Mouse (Mus musculus) frontal cortex, adult (tissue): ENCODE data around the gene Rdh16f2.
"Not testable (repeated sequence)": the region's sequence is repeated elsewhere in the genome, so short reads cannot be mapped to it uniquely, and the experiment has no call there.

Experiments used
- ATAC-seq: cut with Nextera tagmentation; 2 replicates; pipeline ENCODE4 v1.9.2; 2017; ENCODE audit warnings: mild to moderate bottlenecking, moderate library complexity, mixed read lengths; ENCODE audit not compliant: low TSS enrichment

The Rdh16f2 gene

GRCm38 (mm10) chr10:127866232-127866631, at the start of gene Rdh16f2:
Gene Rdh16f2 (plus strand): TSS chr10:127866474.
- no peak for ATAC-seq

- ATAC-seq: not testable (repeated sequence)
These were observed 48.9 kb upstream of the Rdh16f2 start for GRCm38 (mm10) chr10:127817268-127817910.

GRCm38 (mm10) chr10:127821806-127822205, 44.5 kb upstream of the Rdh16f2 start:
- not testable (repeated sequence) for ATAC-seq

- ATAC-seq: no peak
These were observed 40.9 kb upstream of the Rdh16f2 start for GRCm38 (mm10) chr10:127825386-127825785.

GRCm38 (mm10) chr10:127829121-127829520, 37.2 kb upstream of the Rdh16f2 start:
- ATAC-seq: no peak

GRCm38 (mm10) chr10:127834186-127834585, 32.1 kb upstream of the Rdh16f2 start:
- not testable (repeated sequence) for ATAC-seq

GRCm38 (mm10) chr10:127835292-127835691, 31.0 kb upstream of the Rdh16f2 start:
- ATAC-seq: no peak

- not testable (repeated sequence) for ATAC-seq
These were observed 28.5 kb upstream of the Rdh16f2 start for GRCm38 (mm10) chr10:127837793-127838192.

GRCm38 (mm10) chr10:127838539-127838938, 27.7 kb upstream of the Rdh16f2 start:
- peak; percentile 79 for ATAC-seq

- ATAC-seq: no peak
These were observed 25.5 kb upstream of the Rdh16f2 start for GRCm38 (mm10) chr10:127840776-127841175.

GRCm38 (mm10) chr10:127845945-127846344, 20.3 kb upstream of the Rdh16f2 start:
- not testable (repeated sequence) for ATAC-seq

- no peak for ATAC-seq
These were observed 18.2 kb upstream of the Rdh16f2 start for GRCm38 (mm10) chr10:127848089-127848488.

- no peak for ATAC-seq
These were observed 16.6 kb upstream of the Rdh16f2 start, which contains the start of gene Rdh19 for GRCm38 (mm10) chr10:127849628-127850027. Gene Rdh19 (plus strand): TSS chr10:127849928.

- no peak for ATAC-seq
These were observed 9.9 kb upstream of the Rdh16f2 start for GRCm38 (mm10) chr10:127856376-127856775.

- ATAC-seq: no peak
These were observed 1.3 kb upstream of the Rdh16f2 start for GRCm38 (mm10) chr10:127864931-127865330.

GRCm38 (mm10) chr10:127872484-127872883, 6.2 kb downstream of the Rdh16f2 start:
- no peak for ATAC-seq

GRCm38 (mm10) chr10:127877681-127878080, 11.4 kb downstream of the Rdh16f2 start:
- ATAC-seq: no peak

- no peak for ATAC-seq
These were observed 12.2 kb downstream of the Rdh16f2 start for GRCm38 (mm10) chr10:127878262-127879057.

- no peak for ATAC-seq
These were observed 12.9 kb downstream of the Rdh16f2 start for GRCm38 (mm10) chr10:127879155-127879688.

GRCm38 (mm10) chr10:127881041-127881440, 14.8 kb downstream of the Rdh16f2 start:
- no peak for ATAC-seq

GRCm38 (mm10) chr10:127886551-127886950, 20.3 kb downstream of the Rdh16f2 start:
- no peak for ATAC-seq

GRCm38 (mm10) chr10:127886971-127887370, 20.7 kb downstream of the Rdh16f2 start:
- no peak for ATAC-seq

- no peak for ATAC-seq
These were observed 22.3 kb downstream of the Rdh16f2 start, which contains the start of gene Rdh7 for GRCm38 (mm10) chr10:127888605-127889004. Gene Rdh7 (minus strand): TSS chr10:127888817.
